Mouse (Mus musculus) adrenal gland, adult 18-20 months (tissue): Measurements from ENCODE around the gene Atrip. TPM values are rescaled to one million over a fixed set of nuclear protein-coding genes. Genes with fewer than 3 reads are reported as not detected.

Experiments used
- DNase-seq, 2 experiments: peaks; one replicate each; pipeline ENCODE4 v3.0.0; 2021 to 2022; ENCODE audit warnings: low spot score in 2 of 2
- total RNA-seq, 2 experiments: library from RNA; stranded (reverse); gene quantifications; 1 replicate in 1 of 2; 2 replicates in 1 of 2; pipeline ENCODE4 v1.2.3; 2021

Gene Atrip
- total RNA-seq, 2 experiments from 2014 or later: 14.7 to 15.2 TPM

- DNase-seq: peak in 1 of 2 experiments; percentile 53
Measured at GRCm38 (mm10) chr9:109098969-109099368, 25.0 kb upstream of the Atrip start.

GRCm38 (mm10) chr9:109098366-109098765, 24.4 kb upstream of the Atrip start:
- DNase-seq: no peak

DNA sequence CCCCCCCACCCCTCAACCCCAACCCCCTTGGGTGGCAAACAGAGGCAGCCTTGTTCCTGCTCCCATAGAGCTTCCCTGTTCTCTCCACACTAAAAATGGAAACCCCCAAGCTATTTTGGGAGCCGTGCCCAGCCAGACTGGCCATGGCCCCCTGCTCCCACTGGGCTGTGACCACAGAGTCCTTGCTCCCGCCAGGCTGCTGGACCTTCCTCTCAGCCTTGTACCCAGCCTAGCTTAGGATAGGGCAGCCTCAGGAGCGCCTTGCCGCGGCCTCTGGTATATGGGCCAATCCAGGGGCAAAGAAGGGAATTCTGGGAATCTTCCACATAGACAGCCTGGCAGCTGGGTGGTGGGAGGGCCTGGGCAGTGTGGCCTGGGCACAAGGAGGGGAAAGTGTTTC, 23.9 kb upstream of the Atrip start:
- DNase-seq: peak in 1 of 2 experiments; percentile 48

- DNase-seq: no peak
Measured at GRCm38 (mm10) chr9:109097291-109097690, 23.4 kb upstream of the Atrip start.

GRCm38 (mm10) chr9:109096856-109097255, 22.9 kb upstream of the Atrip start:
- no peak for DNase-seq

DNA sequence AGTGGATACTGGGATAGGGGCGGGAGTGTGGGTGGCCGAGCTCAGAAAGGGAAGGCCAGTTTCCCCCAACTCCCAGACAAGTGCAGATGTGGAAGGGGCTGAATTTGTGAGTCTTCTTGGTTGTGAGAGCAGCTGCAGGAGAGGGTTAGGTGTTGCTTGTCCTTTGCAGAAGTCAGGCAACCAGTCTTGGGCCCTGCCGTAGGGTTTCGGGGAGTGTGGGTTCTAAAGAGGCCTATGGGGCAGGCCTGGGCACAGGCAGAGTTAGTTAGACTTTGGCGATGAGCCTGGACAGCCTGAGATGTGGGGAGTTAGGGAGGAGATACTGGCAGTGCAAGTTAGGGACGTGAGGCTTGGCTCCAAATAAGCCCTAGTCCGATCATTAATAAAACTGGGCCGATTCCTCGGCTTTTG, 22.3 kb upstream of the Atrip start:
- DNase-seq: no peak

- peak; percentile 65 to 76 for DNase-seq
Measured at GRCm38 (mm10) chr9:109095137-109095982, 21.4 kb upstream of the Atrip start, which contains the start of gene Plxnb1. Gene Plxnb1, plus strand, starts transcription at chr9:109095389.

DNA sequence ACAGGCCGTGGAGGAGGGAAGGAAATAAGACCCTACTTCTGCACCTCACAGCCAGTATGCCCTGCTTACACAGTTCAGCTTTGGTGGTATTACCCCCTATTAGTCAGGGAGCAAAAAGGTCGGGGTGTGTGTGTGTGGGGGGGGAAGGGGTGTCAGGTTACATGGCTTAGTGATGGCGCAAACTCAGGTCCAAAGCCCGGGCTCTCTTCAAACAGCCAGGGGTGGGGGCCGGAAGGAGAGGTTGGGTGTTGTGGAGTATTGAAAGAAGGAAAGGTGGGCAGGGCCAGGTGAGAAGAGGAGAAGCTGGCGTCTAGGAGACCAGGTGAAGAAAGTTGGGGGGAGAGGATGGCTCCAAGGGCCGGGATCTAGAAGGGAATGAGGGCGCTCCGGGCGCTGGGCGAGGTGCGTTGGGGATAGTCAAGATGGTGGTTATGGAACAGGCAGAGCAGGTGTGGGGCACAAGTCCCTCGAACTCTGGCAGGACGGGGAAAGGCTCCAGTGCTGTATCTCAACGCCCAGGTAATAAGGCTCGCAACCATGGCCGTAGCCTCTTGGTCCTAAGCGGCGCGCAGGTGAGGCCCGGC, 20.7 kb upstream of the Atrip start:
- DNase-seq: no peak

GRCm38 (mm10) chr9:109093786-109094552, 20.0 kb upstream of the Atrip start:
- DNase-seq: no peak

DNA sequence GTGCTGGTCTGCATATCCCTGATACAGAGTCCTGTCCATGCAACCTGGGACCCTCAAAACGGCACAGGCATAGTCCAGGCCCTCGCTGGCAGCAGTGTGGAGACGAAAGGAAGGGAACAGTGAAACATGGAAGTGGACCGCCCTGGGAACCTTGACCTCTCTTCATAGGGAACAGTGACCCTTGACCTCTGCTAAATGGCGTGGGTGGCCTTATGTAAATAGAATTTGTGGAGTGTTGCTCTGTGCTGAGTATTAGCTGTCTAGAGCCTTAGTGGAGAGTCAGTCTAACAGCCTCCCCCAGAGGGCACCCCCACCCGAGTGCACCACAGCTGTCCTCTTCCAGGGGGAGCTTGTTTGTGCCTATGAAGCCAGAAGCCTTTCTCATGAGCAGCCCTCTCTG, 18.9 kb upstream of the Atrip start:
- DNase-seq: no peak

GRCm38 (mm10) chr9:109091802-109092201, 17.9 kb upstream of the Atrip start:
- no peak for DNase-seq

DNA sequence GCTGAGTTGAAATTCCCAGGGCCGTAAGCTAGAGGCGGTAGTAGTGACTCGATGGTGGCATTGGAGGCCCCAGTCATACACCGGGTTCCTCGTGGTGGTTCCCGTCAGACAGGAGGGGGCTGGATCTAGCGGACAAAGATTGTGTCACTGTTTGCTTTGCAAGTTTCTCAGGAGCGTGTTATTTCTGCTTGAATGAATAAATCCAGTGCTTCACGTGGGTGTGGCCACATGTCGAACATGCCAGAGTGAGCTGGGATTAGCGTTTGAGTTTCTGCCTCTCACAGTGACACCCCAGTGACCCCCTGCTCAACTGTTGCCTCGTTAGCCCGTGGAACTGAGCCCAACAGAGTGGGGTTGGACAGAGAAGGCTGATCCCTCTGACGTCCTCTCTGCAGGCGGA, 16.5 kb upstream of the Atrip start:
- DNase-seq: no peak

GRCm38 (mm10) chr9:109087987-109088386, 14.1 kb upstream of the Atrip start:
- no peak for DNase-seq

GRCm38 (mm10) chr9:109084922-109085321, 11.0 kb upstream of the Atrip start:
- no peak for DNase-seq

GRCm38 (mm10) chr9:109082124-109082800, 8.3 kb upstream of the Atrip start, which contains the start of the genes Ccdc51 and Tma7:
Gene Ccdc51, plus strand, starts transcription at chr9:109082493.
Gene Tma7, minus strand, starts transcription at chr9:109082587.
- peak; percentile 72 to 78 for DNase-seq

DNA sequence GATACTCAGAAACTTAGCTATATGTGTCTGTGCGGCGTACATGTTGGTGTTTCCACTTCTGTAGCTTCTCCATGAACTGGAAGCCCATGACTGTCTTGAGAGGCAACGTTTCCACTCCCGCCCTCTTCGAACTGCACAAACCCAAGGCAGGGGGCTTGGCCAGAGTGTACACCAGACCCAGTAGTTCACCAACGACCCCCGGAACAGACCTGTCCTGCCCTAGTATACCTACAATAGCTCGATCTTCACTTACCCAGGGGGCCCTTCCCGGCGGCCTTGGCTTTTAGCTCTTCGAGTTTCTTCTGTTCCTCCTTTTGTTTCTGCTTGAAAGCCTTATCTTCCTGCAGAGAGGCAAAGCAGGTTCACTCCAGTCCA, 7.8 kb upstream of the Atrip start:
- no peak for DNase-seq

GRCm38 (mm10) chr9:109080516-109080915, 6.6 kb upstream of the Atrip start:
- no peak for DNase-seq

- no peak for DNase-seq
Measured at GRCm38 (mm10) chr9:109068095-109068735, 5.7 kb downstream of the Atrip start.

DNA sequence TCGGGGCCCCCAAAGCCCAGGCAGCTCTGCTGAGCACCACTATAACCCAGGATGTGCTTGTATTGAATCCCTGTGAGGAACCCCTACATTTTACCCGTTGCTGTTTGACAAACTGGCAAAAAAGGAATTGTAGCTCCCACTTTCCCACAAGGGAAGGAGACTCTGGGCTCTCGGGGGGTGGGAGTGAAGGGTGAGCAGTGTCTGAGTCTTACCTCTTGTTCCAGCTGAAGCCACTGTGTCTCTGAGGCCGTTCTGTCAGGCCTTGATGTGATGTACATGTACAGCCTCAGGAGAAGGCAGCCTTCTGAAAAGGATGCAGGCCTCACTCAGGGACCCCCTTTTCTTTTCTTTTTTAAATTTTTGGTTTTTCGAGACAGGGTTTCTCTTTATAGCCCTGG, 13.0 kb downstream of the Atrip start:
- no peak for DNase-seq

DNA sequence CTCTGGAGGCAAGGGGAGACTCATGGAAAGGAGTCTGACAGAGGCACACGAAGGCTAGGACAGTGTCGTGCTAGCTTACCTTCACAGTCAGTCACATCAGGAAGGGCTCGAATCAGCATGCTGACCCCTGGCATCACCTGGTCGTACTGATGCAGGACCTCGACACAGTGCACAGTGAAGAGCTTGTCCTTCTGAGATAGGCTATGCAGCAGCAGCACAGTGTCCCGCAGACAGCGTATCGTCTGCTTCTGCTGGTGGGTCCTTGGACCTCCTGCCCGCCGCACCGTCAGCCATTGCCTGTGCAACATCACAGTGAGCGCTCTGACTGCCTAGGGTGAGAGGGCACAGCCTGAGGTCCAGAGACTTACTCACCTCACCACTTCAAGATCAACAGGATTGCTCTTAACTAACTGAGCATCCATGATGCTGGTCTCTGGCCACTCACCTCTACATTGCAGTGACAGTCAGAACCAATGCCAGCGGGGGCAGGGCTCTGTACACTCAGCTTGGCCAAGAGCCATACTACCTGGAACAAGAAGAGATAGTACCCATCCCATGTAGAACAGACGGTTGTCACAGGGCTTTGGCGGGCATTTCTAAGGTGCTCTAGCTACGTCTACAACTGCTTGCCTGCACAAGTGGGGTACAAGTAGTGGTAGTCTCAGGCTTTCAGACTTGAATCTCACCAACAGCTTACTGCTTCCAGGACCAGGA, 13.6 kb downstream of the Atrip start:
- no peak for DNase-seq
